Mouse (Mus musculus) small intestine, adult 2 months (tissue): ENCODE results near the gene Ndfip2.

Experiments used
- CTCF ChIP-seq: fragments of 200-500 bp; IDR thresholded peaks from 2 replicates; pipeline ENCODE4 v1.5.1; 2012; ENCODE audit warnings: low read depth, mild to moderate bottlenecking, control low read depth, inconsistent platforms, low read length, moderate library complexity, mixed read lengths; ENCODE audit not compliant: insufficient replicate concordance, insufficient read length; ENCODE audit errors: extremely low read depth
- POLR2A ChIP-seq: fragments of 200-500 bp; IDR thresholded peaks from 2 replicates; pipeline ENCODE4 v1.6.1; 2012; ENCODE audit warnings: low read depth, mild to moderate bottlenecking, control low read depth, inconsistent platforms, low read length, moderate library complexity

GRCm38 (mm10) chr14:105259035-105259880 lies 885 bp downstream of the Ndfip2 start:
- TF ChIP-seq CTCF (no peak), POLR2A (no peak)
